Mouse (Mus musculus) cortical plate, adult 2 months (tissue): ENCODE data around the gene Ephb1.

ENCODE experiments used
- CTCF ChIP-seq: fragments of 200-500 bp; IDR thresholded peaks from 2 replicates; pipeline ENCODE4 v1.5.1; 2011; ENCODE audit warnings: mild to moderate bottlenecking, control low read depth, low read length; ENCODE audit not compliant: insufficient read depth; ENCODE audit errors: extremely low read depth
- POLR2A ChIP-seq: fragments of 200-500 bp; IDR thresholded peaks from 2 replicates; pipeline ENCODE4 v1.6.1; 2011; ENCODE audit warnings: mild to moderate bottlenecking, low read length, control low read depth; ENCODE audit not compliant: insufficient read depth; ENCODE audit errors: extremely low read depth

DNA sequence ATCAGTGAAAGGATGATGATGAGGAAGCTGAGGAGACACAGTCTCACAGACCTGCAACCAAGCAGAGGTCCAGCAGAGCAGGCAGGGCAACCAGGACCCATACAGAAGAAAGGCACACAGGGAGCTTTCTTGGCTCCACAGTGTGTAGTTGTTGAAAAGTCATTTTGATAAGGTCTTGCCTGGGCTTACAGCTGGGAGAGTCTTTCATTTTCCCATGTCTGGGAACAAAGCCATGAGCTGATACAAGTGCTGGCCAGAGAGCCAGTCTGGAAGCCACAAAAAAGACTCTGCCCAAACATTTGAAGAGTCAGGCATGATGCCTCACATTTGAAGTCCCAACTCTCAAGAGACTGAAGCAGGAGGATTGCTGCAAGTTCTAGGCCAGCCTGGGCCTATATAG is 339.0 kb downstream of the Ephb1 start:
- TF ChIP-seq POLR2A = no peak
- TF ChIP-seq CTCF = no peak
